Mouse (Mus musculus) ES-Bruce4 (cell line): Measurements from ENCODE around the gene Padi3. TPM values are rescaled to one million over a fixed set of nuclear protein-coding genes. Genes with fewer than 3 reads are reported as not detected.

ENCODE experiments used
- H3K27ac ChIP-seq: 2 replicates; pipeline ENCODE4 v1.5.1; 2012; ENCODE audit warnings: low read length, inconsistent platforms; ENCODE audit not compliant: insufficient read depth
- H3K27me3 ChIP-seq: 2 replicates; pipeline ENCODE4 v1.6.1; 2012; ENCODE audit warnings: mild to moderate bottlenecking, low read length, inconsistent platforms; ENCODE audit not compliant: control insufficient read depth, poor library complexity, insufficient read depth, severe bottlenecking
- H3K36me3 ChIP-seq: 2 replicates; pipeline ENCODE4 v1.6.1; 2012; ENCODE audit warnings: inconsistent platforms, mild to moderate bottlenecking, low read length, moderate library complexity; ENCODE audit not compliant: control insufficient read depth, poor library complexity, insufficient read depth, severe bottlenecking
- H3K4me1 ChIP-seq: one replicate; pipeline ENCODE4 v1.8.1; 2011; ENCODE audit warnings: low read length; ENCODE audit not compliant: control insufficient read depth, insufficient read depth
- H3K4me3 ChIP-seq: 2 replicates; pipeline ENCODE4 v1.5.1; 2011; ENCODE audit warnings: low read depth, mild to moderate bottlenecking, low read length
- H3K9ac ChIP-seq: 2 replicates; pipeline ENCODE4 v1.6.1; 2012; ENCODE audit warnings: low read depth, mild to moderate bottlenecking, inconsistent platforms; ENCODE audit not compliant: poor library complexity, severe bottlenecking
- H3K9me3 ChIP-seq: replicated peaks from 2 replicates; pipeline ENCODE4 v1.6.1; 2012; ENCODE audit warnings: mild to moderate bottlenecking, low read length, inconsistent platforms; ENCODE audit not compliant: control insufficient read depth, poor library complexity, insufficient read depth, severe bottlenecking
- CTCF ChIP-seq: IDR thresholded peaks from one replicate; pipeline ENCODE4 v1.8.1; 2011; ENCODE audit warnings: low read depth, low read length
- EP300 ChIP-seq: IDR thresholded peaks from 2 replicates; pipeline ENCODE4 v1.6.1; 2011; ENCODE audit warnings: low read depth, low read length; ENCODE audit not compliant: insufficient read depth
- POLR2A ChIP-seq: IDR thresholded peaks from one replicate; pipeline ENCODE4 v1.8.1; 2011; ENCODE audit warnings: low read length; ENCODE audit not compliant: insufficient read depth
- polyA plus RNA-seq: library from polyadenylated mRNA; stranded (reverse); fragments of >200 nt; gene quantifications from 2 replicates; pipeline ENCODE4 v1.2.4, GENCODE M21; 2011; ENCODE audit warnings: low read depth; ENCODE audit not compliant: missing spikeins, insufficient read depth, insufficient read length

Padi3 gene
- polyA plus RNA-seq, 1 experiment, result 2.8 TPM

DNA sequence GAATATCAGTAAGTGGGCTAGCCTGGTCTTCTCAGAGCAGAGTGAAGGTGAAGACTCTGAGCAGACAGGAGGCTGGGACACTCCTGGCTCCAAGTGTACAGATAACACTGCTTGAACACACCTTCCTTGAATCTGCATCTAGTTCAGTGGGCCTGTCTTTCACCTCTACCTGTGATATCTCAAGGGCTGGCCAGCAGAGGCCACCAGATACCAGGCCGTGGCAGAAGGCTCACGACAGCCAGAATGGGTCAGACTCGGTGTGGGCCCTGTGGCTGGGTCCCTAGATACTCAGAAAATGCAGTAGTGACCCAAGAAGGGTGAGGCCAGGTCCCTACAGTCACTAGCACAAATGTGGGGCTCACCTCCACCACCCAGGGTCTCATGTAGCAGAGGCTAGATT, 16.8 kb upstream of the Padi3 start:
- no peaks in the 10 kb centered on the region for H3K27me3 ChIP-seq
- no peak overlapping the region for H3K4me3 ChIP-seq
- TF ChIP-seq EP300 (no peak), CTCF (peak; percentile 19), POLR2A (no peak)
- no peaks in the 10 kb centered on the region for H3K4me1 ChIP-seq
- no peak overlapping the region for H3K27ac ChIP-seq
- H3K36me3 ChIP-seq, result no peaks in the 10 kb centered on the region
- no peak overlapping the region for H3K9ac ChIP-seq
- peaks cover 8% of the 10 kb centered on the region; the same call in 1 of the 2 replicates for H3K9me3 ChIP-seq

DNA sequence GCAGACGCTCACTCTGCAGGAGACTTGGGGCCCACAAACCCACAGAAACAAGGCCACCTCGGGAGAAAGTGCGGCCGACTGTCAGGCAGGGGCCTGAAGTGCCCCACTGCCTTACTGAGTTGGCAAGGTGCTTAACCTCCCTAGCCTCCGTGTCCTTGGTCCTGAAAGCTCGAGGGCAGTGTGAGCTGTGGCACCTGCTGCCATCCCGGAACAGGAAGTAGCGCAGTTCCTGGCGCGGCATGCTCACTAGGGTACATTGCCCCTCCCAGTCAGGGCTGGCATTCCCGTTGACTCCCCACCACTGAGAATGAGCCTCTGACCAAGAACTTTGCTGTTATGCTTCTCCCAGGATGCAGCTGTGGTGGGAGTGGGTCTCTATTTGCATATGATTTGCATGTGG, 15.5 kb upstream of the Padi3 start:
- Histone ChIP-seq H3K36me3 (no peaks in the 10 kb centered on the region), H3K9me3 (peaks cover 8% of the 10 kb centered on the region; the same call in 1 of the 2 replicates), H3K4me1 (no peaks in the 10 kb centered on the region), H3K27ac (no peak overlapping the region), H3K9ac (no peak overlapping the region), H3K4me3 (no peak overlapping the region), H3K27me3 (no peaks in the 10 kb centered on the region)
- TF ChIP-seq EP300 (no peak), POLR2A (no peak), CTCF (no peak)

GRCm38 (mm10) chr4:140821988-140822387, 11.5 kb upstream of the Padi3 start:
- H3K4me3 ChIP-seq, result no peak overlapping the region
- peaks cover 8% of the 10 kb centered on the region; the same call in 1 of the 2 replicates for H3K9me3 ChIP-seq
- H3K4me1 ChIP-seq, result no peaks in the 10 kb centered on the region
- H3K36me3 ChIP-seq, result no peaks in the 10 kb centered on the region
- H3K9ac ChIP-seq, result no peak overlapping the region
- H3K27me3 ChIP-seq, result no peaks in the 10 kb centered on the region
- H3K27ac ChIP-seq, result no peak overlapping the region
- TF ChIP-seq CTCF, result no peak
- TF ChIP-seq POLR2A, result no peak
- TF ChIP-seq EP300, result no peak

GRCm38 (mm10) chr4:140817413-140817812, 7.0 kb upstream of the Padi3 start:
- no peak for TF ChIP-seq EP300
- peak; percentile 60 for TF ChIP-seq CTCF
- peaks cover 11% of the 10 kb centered on the region for H3K4me1 ChIP-seq
- no peaks in the 10 kb centered on the region for H3K27me3 ChIP-seq
- no peak overlapping the region for H3K9ac ChIP-seq
- no peak overlapping the region for H3K27ac ChIP-seq
- no peaks in the 10 kb centered on the region for H3K9me3 ChIP-seq
- no peak overlapping the region for H3K4me3 ChIP-seq
- no peaks in the 10 kb centered on the region for H3K36me3 ChIP-seq

DNA sequence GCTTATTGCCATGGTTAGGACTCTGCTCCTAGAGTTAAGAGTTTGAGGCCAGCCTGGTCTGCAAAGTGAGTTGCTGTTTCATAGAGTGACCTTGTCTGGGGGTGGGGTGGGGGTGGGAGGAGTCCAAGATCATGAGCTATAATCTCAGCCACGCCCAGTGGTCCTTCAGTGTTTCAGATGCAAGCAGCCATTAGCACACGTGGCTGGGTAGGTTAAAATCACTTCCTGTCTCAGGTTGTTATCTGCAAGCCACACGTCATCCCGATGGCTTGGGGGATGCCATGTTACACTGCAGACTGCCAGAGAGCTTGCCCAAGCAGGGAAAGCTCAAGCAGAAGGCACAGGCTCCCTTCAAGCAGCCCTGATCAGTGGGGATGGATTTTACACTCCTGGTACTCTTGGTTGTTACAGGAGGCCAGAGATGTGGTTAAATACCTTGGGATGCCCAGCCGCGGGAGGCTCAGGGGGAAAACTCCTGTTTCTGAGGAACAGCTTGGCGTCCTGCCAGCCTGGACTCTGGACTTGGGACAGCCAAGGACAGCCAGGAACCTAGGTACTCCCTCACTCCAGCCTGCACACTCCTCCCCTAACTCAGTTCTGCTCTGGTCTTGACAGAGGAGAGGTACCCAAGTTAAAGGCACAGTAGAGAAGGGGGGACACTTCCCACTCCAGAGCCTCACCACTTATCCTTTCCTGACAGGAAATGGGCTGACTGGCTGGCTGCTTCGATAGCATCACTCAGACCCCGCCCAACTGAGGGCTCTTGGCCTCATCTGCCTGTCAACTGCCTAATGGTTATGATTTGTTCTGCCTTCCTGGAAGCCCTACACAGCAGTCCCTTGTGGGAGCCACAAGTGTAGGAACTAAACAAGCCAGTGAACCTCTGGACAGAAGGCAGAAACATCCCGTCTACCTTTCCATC, 5.8 kb upstream of the Padi3 start:
- TF ChIP-seq EP300 (peak; percentile 43; the same call in 1 of the 2 replicates), POLR2A (no peak)
- Histone ChIP-seq H3K4me3 (no peak overlapping the region), H3K4me1 (peaks cover 13% of the 10 kb centered on the region)

DNA sequence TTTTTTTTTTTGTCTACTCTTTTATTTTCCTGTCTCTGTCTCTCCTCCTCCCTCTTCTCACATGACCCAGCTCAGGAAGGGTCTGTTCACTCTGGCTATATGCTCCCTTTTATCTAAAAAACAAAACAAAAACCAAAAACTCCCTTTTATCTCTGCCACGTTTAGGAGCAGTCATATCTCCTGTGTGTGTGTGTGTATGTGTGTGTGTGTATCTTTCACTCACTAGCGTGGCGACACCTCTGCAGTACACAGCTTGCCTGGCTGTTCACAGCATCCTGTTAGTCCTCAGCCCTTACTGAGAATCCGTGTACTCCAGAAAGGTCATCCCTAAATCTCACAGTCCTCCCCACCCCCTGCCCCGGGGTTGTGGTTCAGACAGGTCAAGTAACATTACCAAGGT, 5.0 kb upstream of the Padi3 start:
- H3K27ac ChIP-seq, result no peak overlapping the region
- no peak overlapping the region for H3K4me3 ChIP-seq
- TF ChIP-seq EP300, result no peak
- TF ChIP-seq CTCF, result no peak
- no peak for TF ChIP-seq POLR2A
- H3K9ac ChIP-seq, result no peak overlapping the region
- H3K9me3 ChIP-seq, result no peaks in the 10 kb centered on the region
- H3K36me3 ChIP-seq, result no peaks in the 10 kb centered on the region
- no peaks in the 10 kb centered on the region for H3K27me3 ChIP-seq
- H3K4me1 ChIP-seq, result peaks cover 13% of the 10 kb centered on the region

More for the DNA sequence above, 5.8 kb upstream of the Padi3 start:
- no peaks in the 10 kb centered on the region for H3K36me3 ChIP-seq
- no peaks in the 10 kb centered on the region for H3K27me3 ChIP-seq
- no peak overlapping the region for H3K27ac ChIP-seq
- no peaks in the 10 kb centered on the region for H3K9me3 ChIP-seq
- no peak overlapping the region for H3K9ac ChIP-seq
